Mouse (Mus musculus) kidney, postnatal 14 days (tissue): Measurements from ENCODE around the gene Ghrh.
"Not testable (repeated sequence)": the region's sequence is repeated elsewhere in the genome, so short reads cannot be mapped to it uniquely, and the experiment has no call there.

Source experiments
- DNase-seq: peaks from one replicate; pipeline ENCODE4 v3.0.0; 2022; ENCODE audit warnings: mixed read lengths

Gene Ghrh

GRCm38 (mm10) chr2:157347361-157348159, at the start of gene Ghrh:
Ghrh (minus strand) TSS chr2:157347506.
- peak; percentile 15 for DNase-seq

DNA sequence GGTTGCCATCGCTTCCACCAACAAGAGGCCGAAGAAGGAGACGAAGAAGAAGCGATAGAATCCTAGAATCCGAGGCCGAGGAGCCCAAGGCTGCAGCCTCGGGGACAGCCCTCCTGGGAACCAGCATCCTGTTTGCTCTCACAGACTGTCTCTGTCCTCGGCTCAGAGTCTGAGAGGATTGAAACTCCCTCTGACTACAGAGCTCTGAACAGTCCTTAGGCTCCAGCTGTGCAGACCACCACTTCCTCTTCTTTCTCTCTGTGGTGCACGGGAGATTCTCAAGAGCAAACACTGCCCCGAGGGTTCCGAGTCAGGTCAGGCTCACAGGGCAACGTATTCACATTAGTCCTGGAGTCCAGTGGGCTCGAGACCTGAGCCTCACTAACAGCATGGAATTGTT, 48.7 kb upstream of the Ghrh start:
- no peak for DNase-seq

DNA sequence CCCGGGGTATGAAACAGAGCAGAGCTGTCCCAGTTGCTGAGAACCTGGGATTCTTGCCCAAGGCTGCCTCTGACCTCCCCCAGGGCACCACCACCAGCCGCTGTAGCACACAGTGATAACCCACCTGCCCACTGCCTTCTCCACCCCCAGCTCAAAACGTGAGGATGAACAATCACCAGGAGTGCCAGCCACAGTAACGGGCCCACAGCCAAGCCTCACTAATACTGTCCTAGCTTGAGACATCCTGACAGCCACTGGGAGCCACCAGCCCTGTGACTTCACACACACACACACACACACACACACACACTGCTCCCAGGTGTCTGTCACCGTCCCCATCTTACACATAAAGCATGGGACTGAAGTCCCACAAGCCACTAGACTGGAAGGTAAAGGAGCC, 48.1 kb upstream of the Ghrh start:
- DNase-seq: no peak

DNA sequence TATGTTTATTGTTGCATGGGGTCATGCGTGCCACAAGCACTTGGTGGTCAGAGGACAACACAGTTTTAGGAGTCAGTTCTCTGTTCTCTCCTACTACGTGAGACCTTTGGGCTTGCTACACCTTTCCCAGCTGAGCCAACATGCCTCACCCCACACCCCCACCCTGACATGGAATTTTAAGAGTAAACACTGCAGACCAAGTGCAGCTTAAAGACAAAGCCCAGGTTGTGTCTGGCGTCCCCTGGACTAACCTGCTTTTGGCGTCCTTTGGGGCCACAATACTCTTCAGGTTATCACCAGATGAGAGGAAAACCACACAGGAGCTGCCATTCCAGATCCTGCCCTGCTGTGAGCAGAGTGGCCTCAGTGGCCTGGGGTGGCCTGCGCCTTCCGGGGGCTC, 47.6 kb upstream of the Ghrh start:
- no peak for DNase-seq

DNA sequence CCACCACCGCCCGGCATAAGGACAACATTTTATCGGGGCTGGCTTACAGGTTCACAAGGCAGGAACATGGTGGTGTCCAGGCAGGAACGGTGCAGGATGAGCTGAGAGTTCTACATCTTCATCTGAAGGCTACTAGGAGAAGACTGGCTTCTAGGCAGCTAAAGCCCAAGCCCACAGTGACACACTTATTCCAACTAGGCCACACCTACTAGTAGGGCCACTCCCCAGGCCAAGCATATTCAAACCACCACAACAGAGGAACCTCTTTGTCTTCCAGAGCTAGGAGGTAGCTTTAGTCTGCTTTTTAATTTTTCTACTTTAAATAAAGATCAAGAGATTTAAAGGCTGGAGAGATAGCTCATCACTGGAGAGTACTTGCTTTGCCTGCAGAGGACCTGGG, 46.2 kb upstream of the Ghrh start:
- no peak for DNase-seq

GRCm38 (mm10) chr2:157392331-157392730, 45.0 kb upstream of the Ghrh start:
- no peak for DNase-seq

- no peak for DNase-seq
These were observed 42.2 kb upstream of the Ghrh start for GRCm38 (mm10) chr2:157389591-157389921.

DNA sequence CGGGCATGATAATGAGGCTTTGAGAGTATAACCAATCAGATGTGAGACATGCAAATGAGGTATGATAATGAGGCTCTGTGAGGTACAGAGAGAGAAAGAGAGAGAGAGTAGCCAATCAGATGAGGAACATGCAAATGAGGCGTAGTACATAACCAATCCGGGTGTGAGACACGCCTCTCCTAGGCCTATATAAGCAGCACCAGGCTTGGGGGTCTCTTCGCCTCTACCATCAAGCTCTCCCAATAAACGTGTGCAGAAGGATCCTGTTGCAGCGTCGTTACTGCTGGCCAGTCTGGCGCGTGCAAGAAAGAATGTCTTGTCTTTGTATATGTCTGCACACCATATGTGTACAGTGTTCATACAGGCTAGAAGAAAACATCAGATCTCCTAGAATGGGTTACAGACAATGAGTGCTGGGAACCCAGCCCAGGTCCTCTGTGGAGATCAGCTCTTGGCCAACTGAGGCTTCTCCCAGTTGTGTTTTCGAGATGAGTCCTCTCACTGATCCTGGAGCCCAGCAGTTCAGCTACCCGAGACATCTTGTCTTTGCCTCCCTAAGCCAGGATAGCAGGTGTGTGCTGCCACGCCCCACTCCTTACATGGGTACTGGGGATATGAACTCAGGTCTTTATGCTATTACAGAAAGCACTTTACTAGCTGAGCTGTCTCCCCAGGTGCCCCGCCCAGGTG, 41.7 kb upstream of the Ghrh start:
- DNase-seq: not testable (repeated sequence)

DNA sequence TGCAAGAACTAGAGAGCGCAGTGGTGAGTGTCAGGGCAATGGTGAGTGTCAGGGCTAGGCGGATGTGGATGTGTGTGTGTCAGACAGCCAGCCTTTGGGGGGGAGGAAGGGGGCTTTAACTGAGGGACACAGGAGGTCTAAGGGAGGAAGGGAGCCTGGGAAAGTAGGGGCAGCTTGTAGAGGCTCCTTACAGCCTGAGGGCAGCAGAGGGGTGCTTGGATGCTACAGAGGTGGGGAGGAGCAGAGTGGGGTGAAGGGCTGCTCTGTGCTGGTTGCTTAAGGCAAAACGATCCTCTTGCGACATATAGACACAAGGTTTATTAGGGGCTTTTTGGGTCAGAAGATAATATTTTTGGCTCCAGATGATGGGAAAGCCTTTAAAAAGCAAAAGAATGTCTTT, 37.5 kb upstream of the Ghrh start:
- peak; percentile 12 for DNase-seq

DNA sequence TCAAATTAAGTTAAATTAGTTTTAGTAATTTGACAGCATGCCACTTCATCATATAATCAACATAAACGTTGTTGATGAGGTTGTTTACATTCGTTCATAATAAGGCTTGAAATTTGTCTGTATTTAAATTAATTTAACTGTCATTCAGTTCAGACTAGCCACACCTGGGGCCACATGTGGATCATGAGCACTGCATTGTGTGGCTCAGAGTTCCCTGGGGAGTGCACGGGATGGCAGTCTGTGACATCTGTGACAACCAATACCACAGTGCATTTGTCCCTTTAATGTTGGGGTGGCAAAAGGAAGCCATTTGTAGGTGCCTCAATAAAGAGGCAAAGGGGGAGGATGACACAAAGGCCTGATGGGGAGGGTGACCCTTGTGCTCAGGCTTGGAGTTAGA, 29.7 kb upstream of the Ghrh start:
- no peak for DNase-seq

DNA sequence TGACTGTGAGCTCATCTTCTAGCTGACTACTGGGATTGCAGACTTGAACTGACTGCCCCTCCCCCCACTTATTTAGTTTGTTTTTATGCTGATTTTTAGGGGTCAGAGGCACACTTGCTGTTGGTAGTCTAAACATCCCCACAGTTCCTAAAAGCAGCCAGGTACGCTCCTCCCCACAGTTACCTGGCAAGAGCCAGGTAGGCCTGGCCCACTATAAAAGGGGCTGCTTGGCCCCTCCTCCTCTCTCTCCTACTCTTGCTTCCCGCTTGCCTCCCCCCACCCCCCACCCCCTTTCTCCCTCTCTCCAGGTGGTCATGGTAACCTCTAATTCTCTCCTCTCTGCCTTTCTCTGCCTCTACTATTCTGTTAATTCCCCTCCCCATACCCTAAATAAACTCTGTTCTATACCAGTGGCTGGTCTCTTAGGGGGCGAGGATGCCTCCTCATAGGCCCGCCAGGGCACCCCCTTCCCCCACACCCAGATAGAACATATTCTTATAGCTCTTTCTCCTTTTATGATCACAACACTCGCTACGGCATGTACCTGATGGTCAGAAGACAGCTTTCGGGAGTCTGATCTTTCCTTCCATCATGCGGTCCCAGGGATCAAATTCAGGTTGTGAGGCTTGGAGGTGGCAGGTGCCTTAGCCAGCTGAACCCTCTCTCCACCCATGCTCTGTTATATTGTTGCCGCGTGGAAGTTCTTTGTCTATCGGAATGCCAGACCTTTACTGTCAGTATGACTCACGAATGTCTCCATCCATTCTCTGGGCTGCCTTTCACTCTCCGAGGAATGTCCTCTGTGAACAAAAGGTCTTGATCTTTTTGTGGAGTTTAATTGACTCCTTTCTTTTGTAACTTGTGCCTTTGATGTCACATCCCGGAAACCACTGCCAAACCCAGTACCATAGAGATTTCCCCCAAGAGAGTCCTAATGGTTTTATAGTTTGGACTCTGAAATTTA, 28.8 kb upstream of the Ghrh start:
- DNase-seq: no peak

GRCm38 (mm10) chr2:157375051-157375450, 27.7 kb upstream of the Ghrh start:
- no peak for DNase-seq

DNA sequence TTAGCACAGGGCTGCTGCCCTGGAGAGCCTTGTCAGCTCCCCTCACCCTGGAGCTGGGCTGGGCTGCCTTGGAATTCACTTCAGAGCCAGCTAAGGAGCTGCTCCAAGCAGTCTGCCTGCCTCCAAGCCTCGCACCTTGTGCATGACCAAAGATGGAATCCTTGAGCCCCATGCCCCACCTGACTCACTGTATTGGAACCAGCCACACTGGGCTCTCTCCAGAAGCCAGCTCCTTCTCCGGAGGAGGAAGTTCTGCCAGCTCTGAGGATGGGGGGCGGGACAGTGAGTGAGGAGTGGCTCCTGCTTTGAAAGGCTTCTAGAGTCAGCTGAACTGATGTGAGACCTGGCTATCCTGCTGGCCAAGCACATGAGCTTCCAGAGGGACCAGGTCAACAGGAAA, 26.4 kb upstream of the Ghrh start:
- DNase-seq: no peak

GRCm38 (mm10) chr2:157371696-157372095, 24.4 kb upstream of the Ghrh start:
- peak; percentile 39 for DNase-seq

GRCm38 (mm10) chr2:157367991-157368390, 20.7 kb upstream of the Ghrh start:
- DNase-seq: no peak

- DNase-seq: peak; percentile 95
These were observed 20.0 kb upstream of the Ghrh start, which contains the start of gene Manbal for GRCm38 (mm10) chr2:157367184-157367893. Manbal (plus strand) TSS chr2:157367594.

DNA sequence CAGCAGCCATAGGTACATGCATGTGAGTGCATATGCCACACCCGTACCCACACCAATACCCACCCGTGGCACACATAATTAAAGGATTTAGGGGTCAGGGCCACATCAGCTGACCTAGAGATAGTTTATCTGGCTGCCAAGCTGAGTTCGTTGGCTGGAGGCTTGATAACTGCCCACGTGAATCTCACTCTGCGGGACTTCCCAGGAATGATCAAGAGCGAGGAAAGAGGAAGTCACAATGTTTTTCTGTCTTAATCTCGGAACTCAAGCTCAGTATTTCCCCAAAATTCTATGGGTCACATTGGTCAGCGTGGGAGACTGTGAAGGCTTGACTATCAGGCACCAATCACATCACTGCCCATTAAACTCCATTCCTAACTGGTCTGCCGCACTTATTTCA, 19.5 kb upstream of the Ghrh start:
- DNase-seq: no peak

GRCm38 (mm10) chr2:157363031-157363430, 15.7 kb upstream of the Ghrh start:
- no peak for DNase-seq

DNA sequence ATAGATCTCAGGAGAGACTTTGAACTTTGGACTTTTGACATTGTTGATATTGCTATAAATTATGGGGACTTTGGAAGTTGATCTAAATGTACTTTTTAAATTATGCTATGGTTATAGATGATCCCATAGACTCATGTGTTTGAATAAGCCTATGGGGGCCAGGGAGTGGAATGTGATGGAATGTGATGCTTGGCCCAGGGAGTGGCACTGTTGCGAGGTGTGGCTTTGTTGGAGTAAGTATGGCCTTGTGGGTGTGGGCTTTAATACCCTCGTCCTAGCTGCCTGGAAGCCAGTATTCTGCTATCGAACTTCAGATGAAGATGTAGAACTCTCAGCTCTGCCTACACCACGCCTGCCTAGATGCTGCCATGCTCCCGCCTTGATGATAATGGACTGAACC, 12.7 kb upstream of the Ghrh start:
- no peak for DNase-seq

DNA sequence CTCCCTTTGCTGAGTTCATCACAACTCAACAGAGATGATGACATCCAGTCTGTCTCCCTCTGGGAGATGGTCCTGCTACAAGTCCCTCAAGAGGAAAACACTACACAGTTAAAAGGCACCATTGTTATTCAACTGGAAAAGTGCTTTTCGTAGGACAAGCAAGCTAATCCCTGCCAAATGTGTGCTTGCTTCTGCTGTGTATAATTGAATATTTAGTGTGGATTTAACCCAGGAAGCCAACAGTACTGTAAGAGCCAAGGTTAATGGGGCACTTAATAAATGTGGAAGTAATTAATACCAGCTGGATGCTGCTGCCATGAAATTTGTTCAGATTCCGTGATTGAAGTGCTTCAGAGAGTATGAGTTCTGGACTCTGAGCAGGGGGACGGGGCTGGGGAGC, 6.8 kb upstream of the Ghrh start:
- no peak for DNase-seq

DNA sequence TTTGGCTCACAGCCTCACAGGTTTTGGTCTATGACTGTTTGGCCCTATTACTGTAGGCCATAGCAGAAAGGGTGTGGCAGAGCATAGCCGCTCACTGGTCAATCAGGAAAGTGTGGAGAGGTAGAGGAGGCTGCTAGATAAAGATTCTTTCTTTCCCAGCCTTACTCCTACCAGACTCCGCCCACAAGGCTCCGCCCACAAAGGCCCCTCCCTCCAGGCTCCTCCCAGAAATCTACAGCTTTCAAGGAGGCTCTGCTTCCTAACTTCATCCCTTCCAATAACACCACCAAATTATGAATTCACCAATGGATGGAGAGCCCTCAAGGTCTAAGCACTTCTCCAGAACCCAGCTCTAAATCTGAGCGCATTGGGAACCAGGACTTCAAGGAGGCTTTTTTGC, 5.9 kb upstream of the Ghrh start:
- no peak for DNase-seq

DNA sequence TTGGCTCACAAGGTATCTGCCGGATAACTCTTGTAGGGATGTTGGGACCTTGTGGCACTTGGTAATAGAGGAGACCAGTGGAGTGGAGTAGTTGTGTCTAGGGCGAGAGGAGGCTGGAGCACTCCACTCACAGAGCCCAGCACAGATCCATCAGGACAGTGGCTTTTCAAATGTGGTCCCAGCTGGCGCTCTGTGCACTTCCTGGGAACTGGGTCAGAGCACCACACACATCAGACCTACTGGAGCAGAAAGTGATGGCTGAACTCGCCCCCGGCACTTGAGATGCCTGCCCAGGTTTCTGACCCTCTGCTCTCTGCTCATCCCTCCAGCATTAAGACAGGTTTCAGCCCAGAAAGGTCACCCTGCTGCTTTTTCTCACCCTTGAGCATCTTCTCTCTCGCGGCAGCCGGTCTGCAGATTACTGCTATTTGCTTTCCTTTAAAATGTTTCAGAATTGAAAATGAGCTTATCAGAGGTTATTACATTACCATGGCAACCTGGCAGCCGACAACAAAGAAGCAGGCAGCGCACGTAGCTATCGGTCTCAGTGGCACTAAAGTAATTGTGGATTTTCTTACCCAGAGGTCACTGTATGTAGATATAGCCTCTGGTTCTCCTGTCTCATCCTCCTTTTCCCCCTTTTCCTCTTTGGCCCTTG, 1.9 kb upstream of the Ghrh start:
- no peak for DNase-seq
